Mouse (Mus musculus): Measurements from ENCODE around the gene Ces2b. TPM values are rescaled to one million over a fixed set of nuclear protein-coding genes. Genes with fewer than 3 reads are reported as not detected.

The Ces2b gene
- total RNA-seq, 2 experiments from 2014 or later = 0.18 to 0.26 TPM

Other genes with a start within 250 kb of the Ces2b start
- 10 to 100 TPM; 13.0 to 13.6 TPM for gene Pdp2, start 240.1 kb upstream of the Ces2b start, total RNA-seq (2021)
- not detected for gene Cdh16, start 207.2 kb upstream of the Ces2b start, total RNA-seq (2021)
- gene Rrad, start 200.2 kb upstream of the Ces2b start, total RNA-seq (2021) = 1 to 10 TPM; 3.2 to 3.3 TPM
- 10 to 100 TPM; 34.7 to 39.2 TPM for gene Ciao2b, start 189.6 kb upstream of the Ces2b start, total RNA-seq (2021)
- gene Ces2a, start 97.6 kb upstream of the Ces2b start, total RNA-seq (2021) = not detected
- not detected for gene Ces2c, start 15.5 kb downstream of the Ces2b start, total RNA-seq (2021)
- not detected for gene Ces2e, start 94.7 kb downstream of the Ces2b start, total RNA-seq (2021)
- gene Ces2f, start 115.8 kb downstream of the Ces2b start, total RNA-seq (2021) = not detected
- under 1 TPM; 0.22 to 0.40 TPM for gene Ces2g, start 130.1 kb downstream of the Ces2b start, total RNA-seq (2021)
- not detected for gene Ces2h, start 169.3 kb downstream of the Ces2b start, total RNA-seq (2021)
- not detected for gene Ces3a, start 217.0 kb downstream of the Ces2b start, total RNA-seq (2021)